Mouse (Mus musculus) adrenal gland, postnatal 25 days (tissue): ENCODE results near the gene Vmn1r3. TPM values are rescaled to one million over a fixed set of nuclear protein-coding genes. Genes with fewer than 3 reads are reported as not detected.
"Not testable (repeated sequence)": the region's sequence is repeated elsewhere in the genome, so short reads cannot be mapped to it uniquely, and the experiment has no call there.

Experiments
- DNase-seq: peaks from one replicate; pipeline ENCODE4 v3.0.0; 2021; ENCODE audit warnings: mixed read lengths
- long read RNA-seq: library from polyadenylated mRNA; stranded (forward); transcript quantifications from one replicate; pipeline ENCODE4 v2.0.0, GENCODE M21; 2021
- total RNA-seq: library from RNA; stranded (reverse); gene quantifications from 2 replicates; pipeline ENCODE4 v1.2.3, GENCODE M21; 2021

Gene Vmn1r3
- total RNA-seq, result 2.0 TPM in 1 of 2 replicates, not detected in the other
- long read RNA-seq, result 0 reads

DNA sequence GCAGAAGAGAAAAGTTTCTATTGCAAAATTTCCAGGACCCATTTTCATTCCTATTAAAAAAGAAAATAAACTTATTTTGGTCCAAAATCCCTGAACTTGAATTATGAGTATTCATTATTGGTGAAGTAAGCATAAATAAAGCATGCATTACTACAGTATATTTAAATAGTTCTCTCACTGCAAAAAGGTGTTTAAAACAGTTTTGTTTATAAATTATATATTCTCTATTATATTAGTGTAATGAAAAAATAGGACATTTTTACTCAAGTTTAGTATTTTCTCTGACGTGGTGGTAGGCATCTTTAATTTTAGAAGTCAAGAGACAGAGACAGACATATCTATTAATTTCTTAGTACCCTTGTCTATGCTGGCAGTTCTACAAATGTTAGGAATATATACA is at the start of gene Vmn1r3:
TSS of gene Vmn1r3 (minus strand) at position 101 of the 400 bp plus-strand sequence.
- DNase-seq, result not testable (repeated sequence)

DNA sequence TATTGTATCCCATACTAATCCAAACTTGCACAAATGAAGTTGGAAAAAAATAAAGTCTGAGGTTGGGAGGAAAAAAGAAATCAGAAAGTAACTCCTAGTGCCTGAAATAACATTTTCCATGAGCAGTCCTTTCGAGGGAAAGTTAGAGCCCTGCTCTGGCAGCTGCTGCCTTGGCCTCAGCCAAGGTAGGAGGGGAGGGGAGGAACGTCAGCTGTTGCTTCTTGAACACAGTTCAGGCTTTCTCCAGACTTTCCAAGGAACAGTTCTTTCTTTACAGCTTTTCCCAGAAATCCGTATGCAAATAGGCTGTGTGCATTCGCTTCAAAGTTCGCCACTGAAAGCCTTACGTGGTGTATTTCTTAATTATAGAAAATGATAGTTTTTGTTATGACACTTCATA is 46.9 kb upstream of the Vmn1r3 start:
- peak; percentile 31 for DNase-seq

DNA sequence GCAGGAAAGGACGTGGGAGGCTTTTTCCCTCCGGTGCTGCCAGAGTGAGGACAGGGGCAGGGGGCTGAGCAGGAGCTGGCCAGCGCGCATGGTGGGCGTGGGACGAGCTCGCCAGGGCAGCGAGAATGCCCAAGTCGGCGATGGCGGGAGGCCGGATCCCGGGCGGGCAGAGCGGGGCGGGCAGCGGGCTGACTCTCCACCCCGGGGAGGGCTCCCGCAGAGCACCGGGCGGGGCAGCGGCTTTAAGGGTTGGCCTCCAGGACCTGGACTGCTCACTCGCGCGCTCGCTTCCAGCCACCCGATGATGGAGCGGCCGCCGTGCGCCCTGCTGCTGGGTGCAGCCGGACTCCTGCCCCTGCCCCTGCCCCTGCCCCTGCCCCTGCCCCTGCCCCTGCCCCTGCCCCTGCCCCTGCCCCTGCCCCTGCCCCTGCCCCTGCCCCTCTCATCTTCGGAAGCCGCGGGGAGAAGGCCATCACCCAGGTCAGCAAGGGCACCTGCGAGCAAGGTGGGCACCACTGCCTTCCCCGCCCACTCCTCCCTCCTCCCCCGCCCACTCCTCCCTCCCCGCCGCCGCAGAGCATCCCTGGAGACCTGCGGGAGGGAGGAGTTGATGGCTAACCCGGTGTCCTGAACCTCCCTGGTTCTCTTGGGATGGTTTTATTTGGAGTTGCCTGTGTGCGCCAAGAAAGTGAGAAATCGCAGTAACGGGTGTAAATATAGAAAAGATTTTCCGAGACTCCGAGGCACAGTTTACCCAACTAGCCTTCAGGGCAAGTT is 45.9 kb upstream of the Vmn1r3 start:
- DNase-seq, result peak; percentile 79

DNA sequence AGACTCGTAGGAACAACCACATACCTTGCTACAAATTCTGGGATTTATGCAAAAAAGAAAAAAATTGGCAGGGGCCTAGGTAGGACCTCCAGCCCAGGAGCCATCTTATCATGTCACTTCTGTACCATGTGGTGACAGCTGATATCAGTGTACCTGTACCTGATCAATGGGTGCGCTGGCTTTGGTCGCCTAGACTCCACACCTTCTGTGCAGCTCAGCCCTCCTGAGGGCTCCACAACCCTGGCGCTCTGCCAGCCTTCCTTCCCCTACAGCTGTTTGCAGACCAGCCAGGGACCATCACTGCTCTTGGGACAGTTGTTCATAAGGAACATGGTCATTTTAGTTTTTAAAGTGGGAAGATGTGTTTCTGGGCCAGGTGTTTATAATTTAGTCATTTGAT is 44.4 kb upstream of the Vmn1r3 start:
- DNase-seq, result peak; percentile 39

DNA sequence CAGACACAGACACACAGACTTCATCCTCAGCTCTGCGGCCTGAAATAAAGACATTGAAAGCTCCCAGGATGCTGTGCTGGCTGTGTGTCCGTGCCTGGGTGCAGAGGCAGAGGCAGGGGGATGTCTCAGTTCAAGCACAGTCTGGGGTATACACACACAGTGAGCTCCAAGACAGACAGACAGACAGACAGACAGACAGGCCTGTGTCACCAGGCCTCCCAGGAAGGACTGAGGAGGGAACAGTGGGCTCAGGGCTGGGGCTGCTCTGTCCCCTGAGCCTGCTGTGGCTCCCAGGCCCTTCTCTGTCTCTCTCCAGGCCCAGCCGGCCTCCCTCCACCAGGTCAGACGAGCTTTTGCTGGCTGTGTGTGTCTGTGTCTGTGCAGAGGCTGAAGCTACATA is 43.3 kb upstream of the Vmn1r3 start:
- DNase-seq, result no peak

DNA sequence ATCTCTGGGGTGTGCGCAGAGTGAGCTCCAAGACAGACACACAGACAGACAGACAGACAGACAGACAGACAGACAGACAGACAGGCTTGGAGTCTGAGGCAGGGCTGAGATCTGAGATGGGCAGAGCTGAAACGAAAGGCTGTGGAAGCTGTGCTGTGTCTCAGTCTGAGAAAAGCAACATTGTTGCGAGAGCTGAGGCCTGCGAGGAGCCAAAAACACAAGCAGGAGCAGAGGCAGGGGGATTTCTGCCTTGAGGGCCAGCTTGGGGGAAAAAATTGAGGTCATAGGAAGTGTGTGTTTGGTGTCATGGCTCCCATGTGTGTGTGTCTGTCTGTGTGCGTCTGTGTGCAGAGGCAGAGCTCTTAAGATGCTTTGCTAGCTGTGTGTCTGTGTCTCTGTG is 42.6 kb upstream of the Vmn1r3 start:
- no peak for DNase-seq

DNA sequence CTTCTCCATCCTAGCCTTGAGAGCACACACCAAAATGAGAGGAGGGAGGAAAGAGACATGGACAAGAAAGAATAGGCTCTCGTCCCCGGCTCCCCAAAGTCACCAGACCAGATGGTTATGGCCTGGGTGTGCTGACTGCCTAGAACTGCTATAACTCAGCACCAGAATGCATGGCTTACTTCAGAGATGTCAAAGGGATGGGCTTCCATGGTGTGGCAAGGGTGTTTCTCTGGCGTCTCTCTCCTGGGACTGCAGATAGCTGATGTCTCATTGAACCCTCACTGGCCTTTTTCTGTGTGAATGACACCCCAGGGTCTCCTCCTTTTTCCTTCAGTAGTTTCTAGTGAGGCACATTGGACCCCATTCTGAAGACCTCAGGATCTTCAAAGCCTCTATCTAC is 41.3 kb upstream of the Vmn1r3 start:
- no peak for DNase-seq

DNA sequence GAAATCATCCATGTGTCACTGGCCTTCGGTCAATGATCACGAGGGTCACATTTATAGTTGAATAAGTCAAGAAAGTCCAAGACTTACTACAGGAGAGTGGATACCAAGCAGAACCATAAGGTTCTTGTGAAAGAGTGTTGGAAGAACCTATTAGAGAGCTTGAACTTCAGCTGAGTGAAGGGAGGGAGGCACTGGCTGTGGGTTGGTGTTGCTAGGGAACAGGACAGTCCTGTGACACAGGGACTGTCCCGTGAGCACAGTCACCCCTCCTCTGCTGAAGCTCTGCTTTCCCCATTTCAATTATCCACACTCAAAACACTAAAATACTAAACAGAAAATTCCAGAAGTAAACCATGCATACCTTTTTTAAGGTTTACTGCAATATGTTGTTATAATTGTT is 40.3 kb upstream of the Vmn1r3 start:
- not testable (repeated sequence) for DNase-seq

DNA sequence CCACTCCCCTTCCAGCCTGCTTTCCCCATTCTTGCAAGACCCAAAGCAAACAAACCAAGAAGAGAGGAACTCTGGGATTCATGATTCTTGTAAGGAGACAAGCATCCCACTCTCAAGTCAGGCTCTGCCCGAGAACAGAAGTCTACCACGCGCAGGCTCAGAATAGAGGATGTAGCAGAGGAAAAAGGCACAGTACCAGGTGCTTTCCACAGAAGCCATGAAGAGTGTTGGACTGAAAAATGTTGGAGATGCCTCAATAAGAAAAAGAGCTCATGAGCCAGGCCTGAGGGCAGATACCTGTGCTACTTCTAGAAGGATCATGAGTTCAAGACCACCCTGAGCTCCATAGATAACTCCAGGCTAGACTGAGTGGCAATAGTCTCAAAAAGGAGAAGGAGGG is 39.7 kb upstream of the Vmn1r3 start:
- DNase-seq, result not testable (repeated sequence)

DNA sequence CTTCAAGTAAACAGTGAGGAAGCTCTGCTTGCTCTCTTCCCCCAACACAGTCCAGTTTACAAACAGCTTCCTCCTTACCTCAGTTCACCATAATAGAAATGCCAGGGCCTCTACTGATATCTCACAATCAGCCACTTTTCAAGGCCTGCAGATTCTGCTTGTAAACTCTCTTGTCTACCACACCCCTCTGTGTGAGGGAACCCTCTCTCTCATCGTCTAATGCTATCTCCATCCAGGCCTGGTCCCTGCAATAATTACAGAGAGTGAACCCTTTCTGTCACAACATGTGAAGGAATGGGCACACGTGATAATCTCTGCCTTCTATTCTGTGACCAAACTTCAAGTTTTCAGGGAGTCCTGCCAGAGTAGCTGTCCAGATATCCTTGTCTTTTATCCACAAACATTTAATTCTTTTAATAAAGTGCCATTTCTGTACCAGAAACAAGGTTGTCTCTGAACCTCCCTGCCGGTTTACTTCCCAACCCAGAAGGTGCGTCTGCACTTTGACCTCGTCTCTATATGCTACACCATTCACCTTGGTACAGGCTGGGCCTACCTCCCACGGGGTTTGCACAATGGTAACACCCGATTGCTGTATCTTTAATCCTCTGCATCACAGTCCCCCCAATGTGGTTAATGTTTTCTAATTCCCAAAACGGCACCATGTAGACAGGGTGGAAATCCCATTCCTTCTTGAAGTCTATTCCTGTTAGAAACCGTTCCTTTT is 38.5 kb upstream of the Vmn1r3 start:
- not testable (repeated sequence) for DNase-seq

DNA sequence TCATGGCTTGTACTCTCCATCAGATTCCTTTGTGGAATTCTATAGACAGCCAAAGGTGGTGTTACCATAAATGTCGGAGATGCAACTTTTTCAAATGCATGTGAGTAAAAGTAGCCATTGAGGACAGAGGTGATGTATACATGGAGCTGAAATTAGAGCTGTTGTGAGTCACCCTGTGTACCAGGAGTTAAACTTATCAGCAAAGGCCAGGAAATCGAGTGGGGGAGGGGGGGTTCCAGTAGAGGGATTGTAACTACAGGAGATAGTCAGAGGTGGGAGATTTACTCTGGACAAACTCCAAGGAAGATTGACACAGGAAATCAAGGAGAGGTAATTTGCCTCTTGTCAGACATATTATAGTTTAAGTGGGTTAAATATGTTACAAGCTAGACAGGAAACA is 31.2 kb upstream of the Vmn1r3 start:
- not testable (repeated sequence) for DNase-seq

DNA sequence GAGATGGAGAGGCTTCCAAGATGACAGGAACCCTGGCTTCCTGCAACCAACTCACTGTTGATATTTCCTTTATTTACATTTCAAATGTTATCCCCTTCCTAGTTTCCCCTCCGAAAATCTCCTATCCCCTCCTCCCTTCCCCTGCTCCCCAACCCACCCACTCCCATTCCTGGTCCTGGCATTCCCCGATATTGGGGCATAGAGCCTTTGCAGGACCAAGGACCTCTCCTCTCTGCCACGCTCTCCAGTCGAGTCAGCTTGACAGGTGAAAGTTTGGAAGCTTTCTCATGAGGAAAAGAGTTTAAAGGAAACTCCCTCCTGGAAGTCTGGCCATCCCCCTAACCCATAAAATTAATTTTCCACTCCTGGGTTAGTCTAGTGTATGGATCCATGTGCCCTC is 28.2 kb upstream of the Vmn1r3 start:
- DNase-seq, result not testable (repeated sequence)

DNA sequence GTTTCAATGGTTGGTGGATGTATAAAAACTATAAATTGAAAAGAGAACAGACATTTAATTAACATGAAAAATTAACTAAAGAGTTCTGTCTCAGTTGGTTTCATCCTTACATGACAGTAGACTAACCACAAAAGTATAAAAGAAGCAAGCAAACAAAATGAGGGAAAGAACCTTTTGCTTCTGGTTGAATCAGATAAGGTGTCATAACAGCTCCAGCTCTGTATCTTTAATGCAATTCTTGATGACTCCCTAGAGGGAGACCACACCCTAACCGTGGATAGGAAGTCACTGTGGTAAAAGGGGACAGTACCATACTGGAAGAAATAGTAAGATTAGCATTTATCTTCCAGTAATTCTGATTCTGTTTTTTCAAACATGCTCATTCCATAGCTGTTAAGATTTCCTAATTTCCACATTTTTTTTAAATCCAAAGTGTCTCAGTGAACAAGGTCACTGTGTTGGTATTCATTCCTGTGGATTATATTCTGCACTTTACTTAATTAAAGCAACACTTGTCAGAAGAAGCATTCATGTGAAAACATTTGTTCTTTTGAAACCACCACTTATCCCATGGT is 24.6 kb upstream of the Vmn1r3 start:
- DNase-seq, result not testable (repeated sequence)

DNA sequence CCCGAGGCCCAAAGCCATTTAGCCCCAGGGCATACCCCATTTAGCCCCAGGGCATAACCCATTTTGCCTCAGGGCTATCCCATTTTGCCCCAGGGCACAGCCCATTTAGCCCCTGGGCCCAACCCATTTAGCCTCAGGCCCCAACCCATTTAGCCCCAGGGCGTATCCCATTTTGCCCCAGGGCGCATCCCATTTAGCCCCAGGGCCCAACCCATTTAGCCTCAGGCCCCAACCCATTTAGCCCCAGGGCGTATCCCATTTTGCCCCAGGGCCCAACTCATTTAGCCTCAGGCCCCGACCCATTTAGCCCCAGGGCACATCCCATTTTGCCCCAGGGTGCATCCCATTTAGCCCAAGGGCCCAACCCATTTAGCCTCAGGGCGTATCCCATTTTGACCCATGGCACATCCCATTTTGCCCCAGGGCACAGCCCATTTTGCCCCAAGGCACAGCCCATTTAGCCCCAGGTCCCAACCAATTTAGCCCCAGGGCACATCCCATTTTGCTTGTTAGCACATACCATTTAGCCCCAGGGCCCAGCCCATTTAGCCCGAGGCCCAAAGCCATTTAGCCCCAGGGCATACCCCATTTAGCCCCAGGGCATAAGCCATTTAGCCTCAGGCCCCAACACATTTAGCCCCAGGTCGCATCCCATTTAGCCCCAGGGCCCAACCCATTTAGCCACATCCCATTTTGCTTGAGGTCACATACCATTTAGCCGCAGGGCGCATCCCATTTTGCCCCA is 8.2 kb downstream of the Vmn1r3 start:
- not testable (repeated sequence) for DNase-seq

DNA sequence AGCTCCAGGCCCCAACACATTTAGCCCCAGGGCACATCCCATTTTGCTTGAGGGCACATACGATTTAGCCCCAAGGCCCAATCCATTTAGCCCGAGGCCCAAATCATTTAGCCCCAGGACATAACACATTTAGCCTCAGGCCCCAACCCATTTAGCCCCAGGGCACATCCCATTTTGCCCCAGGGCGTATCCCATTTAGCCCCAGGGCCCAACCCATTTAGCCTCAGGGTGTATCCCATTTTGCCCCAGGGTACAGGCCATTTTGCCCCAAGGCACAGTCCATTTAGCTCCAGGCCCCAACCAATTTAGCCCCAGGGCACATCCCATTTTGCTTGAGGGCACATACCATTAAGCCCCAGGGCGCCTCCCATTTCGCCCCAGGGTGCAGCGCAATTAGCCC is 9.0 kb downstream of the Vmn1r3 start:
- DNase-seq, result not testable (repeated sequence)

DNA sequence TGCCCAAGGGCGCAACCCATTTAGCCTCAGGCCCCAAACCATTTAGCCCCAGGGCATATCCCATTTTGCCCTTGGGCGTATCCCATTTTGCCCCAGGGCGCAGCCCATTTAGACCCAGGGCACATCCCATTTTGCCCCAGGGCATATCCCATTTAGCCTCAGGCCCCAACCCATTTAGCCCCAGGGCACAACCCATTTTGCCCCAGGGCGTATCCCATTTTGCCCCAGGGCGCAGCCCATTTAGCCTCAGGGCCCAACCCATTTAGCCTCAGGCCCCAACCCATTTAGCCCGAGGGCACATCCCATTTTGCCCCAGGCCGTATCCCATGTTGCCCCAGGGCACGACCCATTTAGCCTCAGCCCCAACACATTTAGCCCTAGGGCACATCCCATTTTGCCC is 9.4 kb downstream of the Vmn1r3 start:
- DNase-seq, result not testable (repeated sequence)

DNA sequence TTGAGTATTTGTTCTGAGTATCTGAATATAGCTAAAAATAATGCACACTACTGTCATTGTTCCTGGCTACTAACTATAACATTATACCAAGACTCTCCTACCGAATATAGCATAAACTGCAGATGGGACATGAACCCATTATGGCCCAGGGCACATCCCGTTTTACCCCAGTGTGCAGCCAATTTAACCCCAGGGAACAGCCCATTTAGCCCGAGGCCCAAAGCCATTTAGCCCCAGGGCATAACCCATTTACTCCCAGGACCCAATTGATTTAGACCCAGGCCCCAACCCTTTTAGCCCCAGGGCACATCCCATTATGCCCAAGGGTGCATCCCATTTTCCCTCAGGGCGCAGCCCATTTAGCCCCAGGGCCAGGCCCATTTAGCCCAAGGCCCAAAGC is 10.6 kb downstream of the Vmn1r3 start:
- DNase-seq, result not testable (repeated sequence)

DNA sequence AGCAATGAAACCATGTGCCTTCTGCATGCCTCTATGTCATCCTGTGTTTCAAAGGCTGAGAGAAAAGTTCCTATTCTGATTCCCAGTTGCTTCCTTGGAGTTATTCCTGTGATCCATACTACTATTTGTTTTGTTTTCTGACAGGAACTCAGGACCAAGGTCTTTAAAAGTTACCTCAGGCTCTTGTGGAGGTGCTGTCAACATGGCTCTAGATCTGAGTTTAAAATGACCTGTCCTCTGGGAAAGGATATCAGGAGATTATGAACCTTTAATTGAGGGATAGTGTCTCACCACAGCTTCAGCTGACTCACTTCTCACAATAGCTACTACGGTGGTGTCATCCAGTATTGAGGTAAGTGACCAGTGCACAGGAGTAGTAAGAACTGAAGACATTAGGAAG is 18.1 kb downstream of the Vmn1r3 start, which contains the start of gene Vmn1r2:
TSS of gene Vmn1r2 (plus strand) at position 301 of the 400 bp plus-strand sequence.
- DNase-seq, result not testable (repeated sequence)

DNA sequence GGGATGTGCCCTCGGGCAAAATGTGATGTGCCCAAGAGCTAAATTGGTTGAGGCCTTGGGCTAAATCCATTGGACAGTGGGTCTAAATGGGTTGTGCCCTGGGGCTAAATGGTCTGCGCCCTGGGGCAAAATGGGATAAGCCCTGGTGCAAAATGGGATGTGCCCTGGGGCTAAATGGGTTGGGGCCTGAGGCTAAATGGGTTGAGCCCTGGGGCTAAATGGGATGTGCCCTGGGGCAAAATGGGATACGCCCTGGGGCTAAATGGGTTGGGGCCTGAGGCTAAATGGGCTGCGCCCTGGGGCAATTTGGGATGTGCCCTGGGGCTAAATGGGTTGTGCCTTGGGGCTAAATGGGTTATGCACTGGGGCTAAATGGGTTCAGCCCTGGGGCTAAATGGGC is 20.1 kb downstream of the Vmn1r3 start:
- peak; percentile 32 for DNase-seq

DNA sequence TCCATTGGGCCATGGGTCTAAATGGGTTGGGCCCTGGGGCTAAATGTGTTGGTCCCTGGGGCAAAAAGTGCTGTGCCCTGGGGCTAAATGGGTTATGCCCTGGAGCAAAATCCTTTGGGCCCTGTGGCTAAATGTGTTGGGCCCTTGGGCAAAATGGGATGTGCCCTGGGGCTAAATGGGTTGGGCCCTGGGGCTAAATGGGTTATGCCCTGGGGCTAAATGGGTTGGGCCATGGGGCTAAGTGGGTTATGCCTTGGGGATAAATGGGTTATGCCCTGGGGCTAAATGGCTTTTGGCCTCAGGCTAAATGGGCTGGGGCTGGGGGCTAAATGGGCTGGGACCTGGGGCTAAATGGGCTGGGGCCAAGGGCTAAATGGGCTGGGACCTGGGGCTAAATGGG is 20.7 kb downstream of the Vmn1r3 start:
- not testable (repeated sequence) for DNase-seq

DNA sequence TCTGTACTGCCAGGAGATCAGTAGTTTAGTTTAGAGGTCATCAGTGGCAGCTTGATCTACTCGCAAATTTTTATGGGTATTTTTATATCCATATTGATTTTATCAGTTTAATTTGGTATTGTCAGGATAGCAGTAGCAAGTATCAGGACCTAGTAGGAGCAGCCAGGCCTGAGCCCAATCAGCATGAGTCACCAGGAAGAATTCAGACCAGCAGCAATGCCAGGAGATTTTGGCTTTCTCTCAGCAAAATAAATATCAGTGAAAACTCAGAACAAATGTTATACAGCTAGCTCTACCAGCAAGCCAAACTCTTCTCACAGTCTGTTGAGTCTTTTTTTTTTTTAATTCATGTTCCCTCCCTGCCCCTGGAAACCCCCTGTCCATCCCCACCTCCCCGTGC is 31.8 kb downstream of the Vmn1r3 start:
- not testable (repeated sequence) for DNase-seq

DNA sequence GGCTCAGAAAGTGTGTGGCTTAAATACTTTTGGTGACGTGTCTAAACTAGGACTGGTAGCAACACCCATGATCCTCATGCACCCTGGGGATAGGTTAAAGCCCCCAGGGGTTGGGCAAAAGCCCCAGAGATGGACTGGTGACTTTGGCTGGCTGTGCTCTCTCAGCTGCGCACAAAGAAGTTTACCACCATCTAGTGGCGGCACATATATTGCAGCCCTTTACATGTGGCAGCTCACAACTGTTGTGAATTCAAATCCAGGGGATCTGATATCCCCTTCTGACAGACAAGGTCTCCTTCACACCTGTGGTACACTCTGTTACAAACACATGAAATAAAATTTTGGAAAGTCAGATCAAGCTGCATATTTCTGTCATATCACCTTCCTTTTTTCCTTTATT is 37.2 kb downstream of the Vmn1r3 start:
- not testable (repeated sequence) for DNase-seq
